Mouse (Mus musculus): Measurements from ENCODE around the gene Bco1. TPM values are rescaled to one million over a fixed set of nuclear protein-coding genes. Genes with fewer than 3 reads are reported as not detected.

Gene Bco1
- total RNA-seq, 1 experiment from 2014 or later = 2.4 TPM

Other genes with a start within 250 kb of the Bco1 start
- 45.4 and 50.7 TPM in 2 replicates for gene Cmc2, start 174.4 kb upstream of the Bco1 start, total RNA-seq (2021)
- gene Cenpn, start 174.1 kb upstream of the Bco1 start, total RNA-seq (2021) = 6.5 and 6.9 TPM in 2 replicates
- 17.7 and 20.2 TPM in 2 replicates for gene Atmin, start 152.5 kb upstream of the Bco1 start, total RNA-seq (2021)
- gene 1700030J22Rik, start 116.9 kb upstream of the Bco1 start, total RNA-seq (2021) = 1.0 and 1.3 TPM in 2 replicates
- 138 and 149 TPM in 2 replicates for gene Gcsh, start 102.3 kb upstream of the Bco1 start, total RNA-seq (2021)
- gene Pkd1l2, start 13.4 kb upstream of the Bco1 start, total RNA-seq (2021) = 0.60 and 0.85 TPM in 2 replicates
- 9.1 and 10.7 TPM in 2 replicates for gene Gan, start 62.3 kb downstream of the Bco1 start, total RNA-seq (2021)
- 94.6 and 96.2 TPM in 2 replicates for gene Cmip, start 161.2 kb downstream of the Bco1 start, total RNA-seq (2021)

Data from adrenal gland, postnatal 14 days (tissue).